ENCODE assay signal across 19 mouse cellular contexts in genomic region chr12:38863982-38864828, GRCm38 (mm10).
DNase-seq lines count a peak whose midpoint lies in the region; ATAC-seq lines count a peak whose summit lies in the region.
"Had no signal": no experiment of that assay in that cellular context is flagged by ENCODE, and none has a peak within 500 bp of the region (broad histone marks: within the 10 kb centered on the region; RNA-seq: fewer than 3 reads in every experiment).

No protein-coding gene starts in this region.

- no peak overlapping the region for H3K4me2 ChIP-seq in heart, embryonic 12.5 days
- H3K4me2 ChIP-seq: forebrain, embryonic 15.5 days; midbrain, embryonic 13.5 days; neural tube, embryonic 12.5 days had no signal

- no peak overlapping the region for H3K4me3 ChIP-seq in heart, embryonic 12.5 days
- H3K4me3 ChIP-seq: forebrain, embryonic 15.5 days; heart, embryonic 10.5 days; limb, embryonic 10.5 days; midbrain, embryonic 13.5 days; neural tube, embryonic 12.5 days had no signal

- no peak overlapping the region for H3K9ac ChIP-seq in heart, embryonic 12.5 days
- H3K9ac ChIP-seq: forebrain, embryonic 15.5 days; midbrain, embryonic 13.5 days; neural tube, embryonic 12.5 days had no signal

- no peaks in the 10 kb centered on the region for H3K4me1 ChIP-seq in heart, embryonic 12.5 days (replicated peaks)
- H3K4me1 ChIP-seq: heart, embryonic 10.5 days; limb, embryonic 10.5 days; neural tube, embryonic 12.5 days had no signal

- no peak for DNase-seq in heart, adult 11 months
- DNase-seq in A20 (ENCODE audit: low read depth, low spot score) (peak; percentile 66), MN1 (ENCODE audit: low spot score) (no peak)
- no peak for DNase-seq in right cerebral cortex, postnatal 10 days (ENCODE audit: low spot score in 2 of 2)
- DNase-seq in yolk sac, embryonic 10.5 days (ENCODE audit: low spot score): no peak
- DNase-seq: adrenal gland, postnatal 36 days; cerebellum, adult 11 months; heart, postnatal 4 days; kidney, postnatal 25 days; retina, postnatal 1 day had no signal

- H3K27me3 ChIP-seq in heart, embryonic 12.5 days (replicated peaks): no peaks in the 10 kb centered on the region
- H3K27me3 ChIP-seq: forebrain, embryonic 15.5 days; midbrain, embryonic 13.5 days; neural tube, embryonic 12.5 days had no signal

- 70% methylated on average over 3 of the region's 3 CpGs for WGBS in heart, embryonic 12.5 days

- no peak for ATAC-seq in heart, embryonic 12.5 days (ENCODE audit: insufficient number of reproducible peaks, low FRiP score)
- 0 out of 2 replicates have a peak, but pooled peaks have one; percentile 24 for ATAC-seq in common myeloid progenitor, adult 5-6 weeks (replicated peaks; ENCODE audit: low read depth, poor library complexity, severe bottlenecking)
- peak; percentile 65 for ATAC-seq in megakaryocyte, adult 5-6 weeks (ENCODE audit: poor library complexity, severe bottlenecking)
- ATAC-seq: forebrain, embryonic 15.5 days; inflammation-experienced regulatory T-cells, adult 6 months; midbrain, embryonic 13.5 days had no signal

- H3K27ac ChIP-seq in heart, embryonic 12.5 days (ENCODE audit: poor library complexity, severe bottlenecking): 0 out of 2 replicates have a peak overlapping the region, but pooled peaks have one; percentile 0
- H3K27ac ChIP-seq: forebrain, embryonic 15.5 days; heart, embryonic 10.5 days; limb, embryonic 10.5 days; midbrain, embryonic 13.5 days; neural tube, embryonic 12.5 days had no signal

- no peaks in the 10 kb centered on the region for H3K9me3 ChIP-seq in heart, embryonic 12.5 days (replicated peaks)
- H3K9me3 ChIP-seq: forebrain, embryonic 15.5 days; heart, embryonic 10.5 days; limb, embryonic 10.5 days; midbrain, embryonic 13.5 days; neural tube, embryonic 12.5 days had no signal

- peaks cover 5% of the 10 kb centered on the region; the same call in 1 of the 2 replicates for H3K36me3 ChIP-seq in heart, embryonic 12.5 days
- H3K36me3 ChIP-seq: forebrain, embryonic 15.5 days; heart, embryonic 10.5 days; limb, embryonic 10.5 days; midbrain, embryonic 13.5 days; neural tube, embryonic 12.5 days had no signal
